Mouse (Mus musculus) neural tube, embryonic 11.5 days (tissue): ENCODE results near the gene Rps6kl1. TPM values are rescaled to one million over a fixed set of nuclear protein-coding genes. Genes with fewer than 3 reads are reported as not detected.
A peak's percentile ranks its signal among the peaks of the same experiment; 100 is the strongest.
"Not testable (repeated sequence)": the region's sequence is repeated elsewhere in the genome, so short reads cannot be mapped to it uniquely, and the experiment has no call there.

ENCODE experiments used
- ATAC-seq: fragments of 200-750 bp; cut with Nextera tagmentation; 2 replicates; pipeline ENCODE4 v1.8.0; 2017; ENCODE audit warnings: moderate number of reproducible peaks, mild to moderate bottlenecking, moderate TSS enrichment, moderate library complexity; ENCODE audit not compliant: insufficient read depth, low FRiP score, low TSS enrichment
- DNase-seq: peaks from one replicate; pipeline ENCODE4 v3.0.0-alpha.2; 2015; ENCODE audit warnings: low spot score
- H3K27ac ChIP-seq: fragments of 300-500 bp; sonication (generic); 2 replicates; pipeline ENCODE4 v1.5.1; 2014; ENCODE audit warnings: low read depth, mild to moderate bottlenecking, low read length
- H3K27me3 ChIP-seq: fragments of 300-500 bp; sonication (generic); 2 replicates; pipeline ENCODE4 v1.6.1; 2014; ENCODE audit warnings: mild to moderate bottlenecking, low read length, mixed read lengths; ENCODE audit not compliant: control insufficient read depth, insufficient read depth
- H3K36me3 ChIP-seq: fragments of 300-500 bp; sonication (generic); 2 replicates; pipeline ENCODE4 v1.6.1; 2014; ENCODE audit warnings: mild to moderate bottlenecking, low read length, moderate library complexity, mixed read lengths; ENCODE audit not compliant: control insufficient read depth, insufficient read depth
- H3K4me1 ChIP-seq: fragments of 300-500 bp; sonication (generic); 2 replicates; pipeline ENCODE4 v1.6.1; 2014; ENCODE audit warnings: low read length, mixed read lengths; ENCODE audit not compliant: control insufficient read depth, insufficient read depth
- H3K4me2 ChIP-seq: fragments of 300-500 bp; sonication (generic); 2 replicates; pipeline ENCODE4 v1.6.1; 2014; ENCODE audit warnings: low read depth, mild to moderate bottlenecking, moderate library complexity
- H3K4me3 ChIP-seq: fragments of 300-500 bp; sonication (generic); 2 replicates; pipeline ENCODE4 v1.5.1; 2014; ENCODE audit warnings: low read depth, low read length
- H3K9ac ChIP-seq: fragments of 300-500 bp; sonication (generic); 2 replicates; pipeline ENCODE4 v1.6.1; 2014; ENCODE audit warnings: mild to moderate bottlenecking, low read length
- H3K9me3 ChIP-seq: fragments of 300-500 bp; sonication (generic); 2 replicates; pipeline ENCODE4 v1.6.1; 2016; ENCODE audit warnings: low read length; ENCODE audit not compliant: control insufficient read depth
- WGBS: fragments of 180-500 bp; shearing (Covaris S2); extraction: QIAGEN DNeasy Blood & Tissue Kit; methylation state at CpG from one replicate; pipeline ENCODE4 v1.1.7; 2014; 5-methylcytosine and 5-hydroxymethylcytosine counted together
- polyA plus RNA-seq: library from polyadenylated mRNA; unstranded; fragments of >200 nt; fragmentation: Nextera tagmentation; extraction: Ambion mirVana; gene quantifications from 2 replicates; pipeline ENCODE4 v1.2.1, GENCODE M21; 2014

The Rps6kl1 gene
- polyA plus RNA-seq, 1 experiment from 2014 or later, result 6.7 TPM

- no peaks in the 10 kb centered on the region for H3K4me1 ChIP-seq
- no peak for DNase-seq
- WGBS, result 41% methylated on average over 6 of the region's 6 CpGs
- no peaks in the 10 kb centered on the region for H3K27me3 ChIP-seq
- no peak overlapping the region for H3K4me3 ChIP-seq
- H3K9ac ChIP-seq, result no peak overlapping the region
- no peaks in the 10 kb centered on the region for H3K9me3 ChIP-seq
- no peak overlapping the region for H3K27ac ChIP-seq
- no peak overlapping the region for H3K4me2 ChIP-seq
- H3K36me3 ChIP-seq, result no peaks in the 10 kb centered on the region
- no peak for ATAC-seq
Measured at GRCm38 (mm10) chr12:85156324-85156723, 5.3 kb upstream of the Rps6kl1 start.

GRCm38 (mm10) chr12:85153011-85153410 is 1.9 kb upstream of the Rps6kl1 start:
- ATAC-seq (no peak), DNase-seq (no peak)
- 85% methylated on average over 3 of the region's 3 CpGs for WGBS
- Histone ChIP-seq H3K9ac (no peak overlapping the region), H3K4me2 (no peak overlapping the region), H3K36me3 (no peaks in the 10 kb centered on the region), H3K27ac (no peak overlapping the region), H3K27me3 (0 out of 2 replicates have a peak, but pooled peaks cover 4% of the 10 kb centered on the region), H3K4me1 (no peaks in the 10 kb centered on the region), H3K9me3 (no peaks in the 10 kb centered on the region), H3K4me3 (no peak overlapping the region)

GRCm38 (mm10) chr12:85150321-85151001 is 603 bp downstream of the Rps6kl1 start:
- peak overlapping the region; percentile 50 for H3K4me2 ChIP-seq
- no peaks in the 10 kb centered on the region for H3K36me3 ChIP-seq
- H3K27ac ChIP-seq, result peak overlapping the region; percentile 11; the same call in 1 of the 2 replicates
- H3K9me3 ChIP-seq, result no peaks in the 10 kb centered on the region
- DNase-seq (no peak), ATAC-seq (0 out of 2 replicates have a peak, but pooled peaks have one; percentile 13)
- 11% methylated on average over 20 of the region's 20 CpGs for WGBS
- H3K4me1 ChIP-seq, result no peaks in the 10 kb centered on the region
- H3K9ac ChIP-seq, result peak overlapping the region; percentile 15
- H3K27me3 ChIP-seq, result 0 out of 2 replicates have a peak, but pooled peaks cover 4% of the 10 kb centered on the region
- peak overlapping the region; percentile 33 for H3K4me3 ChIP-seq

- 0 out of 2 replicates have a peak, but pooled peaks cover 4% of the 10 kb centered on the region for H3K27me3 ChIP-seq
- no peak overlapping the region for H3K27ac ChIP-seq
- no peak overlapping the region for H3K4me2 ChIP-seq
- DNase-seq, result no peak
- H3K9me3 ChIP-seq, result no peaks in the 10 kb centered on the region
- 81% methylated on average over 9 of the region's 9 CpGs for WGBS
- no peak overlapping the region for H3K4me3 ChIP-seq
- ATAC-seq, result no peak
- no peaks in the 10 kb centered on the region for H3K4me1 ChIP-seq
- H3K36me3 ChIP-seq, result no peaks in the 10 kb centered on the region
- no peak overlapping the region for H3K9ac ChIP-seq
Measured at GRCm38 (mm10) chr12:85146881-85147280, 4.2 kb downstream of the Rps6kl1 start.

DNA sequence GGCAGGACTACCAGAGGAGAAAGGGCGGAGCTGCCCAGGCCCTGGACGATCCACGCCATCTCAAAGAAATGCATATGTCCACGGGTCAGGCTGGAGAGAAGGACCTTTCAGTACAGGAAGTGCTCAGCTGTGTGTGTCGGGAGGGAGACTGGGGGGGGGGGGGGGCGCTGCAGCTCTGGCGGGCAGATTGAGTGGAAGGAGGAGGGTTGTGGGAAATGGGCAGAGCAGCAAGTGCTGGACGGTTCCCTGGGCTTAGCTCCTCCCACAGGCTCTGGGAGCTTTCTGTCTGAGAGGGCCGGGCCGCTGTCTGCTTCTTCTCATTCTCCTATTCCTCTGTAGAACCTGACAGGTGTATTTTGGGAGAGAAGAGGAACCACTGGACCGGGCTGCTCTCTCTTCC is 4.7 kb downstream of the Rps6kl1 start:
- WGBS, result 41% methylated on average over 10 of the region's 11 CpGs
- H3K4me1 ChIP-seq, result no peaks in the 10 kb centered on the region
- H3K36me3 ChIP-seq, result no peaks in the 10 kb centered on the region
- no peak for ATAC-seq
- no peaks in the 10 kb centered on the region for H3K9me3 ChIP-seq
- no peak for DNase-seq
- 0 out of 2 replicates have a peak, but pooled peaks cover 4% of the 10 kb centered on the region for H3K27me3 ChIP-seq
- no peak overlapping the region for H3K4me2 ChIP-seq
- no peak overlapping the region for H3K4me3 ChIP-seq
- H3K9ac ChIP-seq, result no peak overlapping the region
- H3K27ac ChIP-seq, result no peak overlapping the region

DNA sequence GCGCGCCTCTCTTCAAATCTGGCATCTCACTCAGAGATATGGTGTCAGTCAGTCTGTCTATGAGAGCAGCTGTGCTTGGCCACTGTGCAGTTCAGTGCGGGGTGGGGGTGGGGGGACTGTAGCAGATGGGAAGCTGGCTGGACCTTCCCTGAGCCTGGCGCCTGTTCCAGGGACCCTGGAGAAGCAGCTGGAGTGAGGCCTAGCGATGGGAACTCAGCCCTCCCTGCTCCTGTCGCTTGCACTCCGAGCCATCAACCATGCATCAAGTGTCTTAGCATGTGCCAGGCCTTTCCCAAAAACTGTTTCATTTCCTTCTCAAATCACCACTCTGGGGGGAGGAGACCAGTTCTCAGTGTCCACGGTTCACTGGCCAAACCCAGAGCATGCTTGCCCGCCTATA is 5.4 kb downstream of the Rps6kl1 start:
- WGBS, result 66% methylated on average over 9 of the region's 9 CpGs
- no peak overlapping the region for H3K4me3 ChIP-seq
- H3K4me1 ChIP-seq, result no peaks in the 10 kb centered on the region
- H3K9me3 ChIP-seq, result no peaks in the 10 kb centered on the region
- H3K27ac ChIP-seq, result no peak overlapping the region
- ATAC-seq (no peak), DNase-seq (no peak)
- H3K36me3 ChIP-seq, result no peaks in the 10 kb centered on the region
- no peak overlapping the region for H3K9ac ChIP-seq
- no peak overlapping the region for H3K4me2 ChIP-seq
- no peaks in the 10 kb centered on the region for H3K27me3 ChIP-seq

DNA sequence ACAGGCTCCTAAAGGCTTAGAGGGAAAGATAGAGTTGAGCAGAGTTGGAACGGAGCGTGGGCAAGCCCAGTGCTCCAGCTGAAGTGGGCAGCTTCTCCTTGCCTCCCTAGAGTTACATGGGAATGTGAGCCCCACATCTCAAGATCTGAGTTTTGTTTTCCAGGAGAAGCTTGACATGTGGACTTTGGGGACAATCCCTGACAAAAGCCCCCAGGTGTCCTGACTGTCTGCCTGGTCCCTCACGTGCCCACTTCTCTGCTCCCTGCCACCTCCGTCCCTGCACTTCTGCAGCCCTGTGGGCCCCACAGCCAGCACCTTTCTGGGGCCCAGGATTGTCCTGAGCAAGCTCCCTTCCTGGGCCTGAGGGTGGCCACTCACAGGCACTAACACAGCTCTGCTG is 6.2 kb downstream of the Rps6kl1 start:
- H3K4me3 ChIP-seq, result no peak overlapping the region
- ATAC-seq (no peak), DNase-seq (no peak)
- no peak overlapping the region for H3K27ac ChIP-seq
- H3K4me1 ChIP-seq, result no peaks in the 10 kb centered on the region
- H3K36me3 ChIP-seq, result no peaks in the 10 kb centered on the region
- H3K4me2 ChIP-seq, result no peak overlapping the region
- no peaks in the 10 kb centered on the region for H3K9me3 ChIP-seq
- H3K27me3 ChIP-seq, result no peaks in the 10 kb centered on the region
- no peak overlapping the region for H3K9ac ChIP-seq
- WGBS, result 92% methylated on average over 4 of the region's 4 CpGs

DNA sequence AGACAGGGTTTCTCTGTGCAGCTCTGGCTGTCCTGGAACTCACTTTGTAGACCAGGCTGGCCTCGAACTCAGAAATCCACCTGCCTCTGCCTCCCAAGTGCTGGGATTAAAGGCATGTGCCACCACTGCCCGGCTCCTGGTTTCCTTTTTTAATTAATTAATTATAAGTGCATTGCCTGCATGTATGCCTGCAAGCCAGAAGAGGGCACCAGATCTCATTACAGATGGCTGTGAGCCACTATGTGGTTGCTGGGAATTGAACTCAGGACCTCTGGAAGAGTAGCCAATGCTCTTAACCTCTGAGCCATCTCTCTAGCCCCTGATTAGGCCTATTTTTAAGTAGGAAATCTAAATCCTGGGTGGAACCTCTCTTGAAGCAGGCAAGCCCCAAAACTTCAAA is 6.8 kb downstream of the Rps6kl1 start:
- H3K9ac ChIP-seq, H3K4me3 ChIP-seq, H3K4me2 ChIP-seq, ATAC-seq, H3K4me1 ChIP-seq, DNase-seq, H3K9me3 ChIP-seq, H3K27me3 ChIP-seq, H3K36me3 ChIP-seq, H3K27ac ChIP-seq: not testable (repeated sequence)
- 69% methylated on average over 2 of the region's 2 CpGs for WGBS

- Histone ChIP-seq H3K4me2 (no peak overlapping the region), H3K9ac (no peak overlapping the region), H3K9me3 (no peaks in the 10 kb centered on the region), H3K4me3 (no peak overlapping the region), H3K4me1 (no peaks in the 10 kb centered on the region), H3K27me3 (no peaks in the 10 kb centered on the region), H3K27ac (no peak overlapping the region), H3K36me3 (no peaks in the 10 kb centered on the region)
- WGBS, result 13% methylated on average over 4 of the region's 4 CpGs
- ATAC-seq, result no peak
- DNase-seq, result peak; percentile 82
Measured at GRCm38 (mm10) chr12:85142803-85143202, 8.3 kb downstream of the Rps6kl1 start.
